Mouse (Mus musculus): ENCODE measurements around the gene Cars. TPM values are rescaled to one million over a fixed set of nuclear protein-coding genes. Genes with fewer than 3 reads are reported as not detected.
A peak's percentile ranks its signal among the peaks of the same experiment; 100 is the strongest.

Cars gene
- polyA plus RNA-seq, 1 experiment from 2014 or later, result 56.6 TPM

- Histone ChIP-seq H3K4me3 (ENCODE audit: low read length) (no peak overlapping the region), H3K9me3 (ENCODE audit: control insufficient read depth, low read length) (no peaks in the 10 kb centered on the region), H3K27me3 (ENCODE audit: control insufficient read depth, insufficient read depth, low read depth, low read length) (no peaks in the 10 kb centered on the region), H3K27ac (ENCODE audit: low read length) (no peak overlapping the region), H3K4me2 (ENCODE audit: low read depth, low read length) (no peak overlapping the region), H3K4me1 (replicated peaks; ENCODE audit: control insufficient read depth, insufficient read depth, low read length) (peaks cover 10% of the 10 kb centered on the region), H3K9ac (ENCODE audit: low read length) (no peak overlapping the region), H3K36me3 (ENCODE audit: control insufficient read depth, insufficient read depth, low read length) (peaks cover 4% of the 10 kb centered on the region; the same call in 1 of the 2 replicates)
- 65% methylated on average over 5 of the region's 5 CpGs for WGBS
- ATAC-seq (ENCODE audit: low read depth), result no peak
These were observed 5.0 kb downstream of the Cars start for GRCm38 (mm10) chr7:143594865-143595264.

- 82% methylated on average over 10 of the region's 10 CpGs for WGBS
- H3K4me1 ChIP-seq (replicated peaks; ENCODE audit: control insufficient read depth, insufficient read depth, low read length), result no peaks in the 10 kb centered on the region
- H3K9me3 ChIP-seq (ENCODE audit: control insufficient read depth, low read length), result no peaks in the 10 kb centered on the region
- H3K36me3 ChIP-seq (ENCODE audit: control insufficient read depth, insufficient read depth, low read length), result peaks cover 5% of the 10 kb centered on the region; the same call in 1 of the 2 replicates
- ATAC-seq (ENCODE audit: low read depth), result no peak
- no peak overlapping the region for H3K9ac ChIP-seq (ENCODE audit: low read length)
- H3K27ac ChIP-seq (ENCODE audit: low read length), result no peak overlapping the region
- H3K27me3 ChIP-seq (ENCODE audit: control insufficient read depth, insufficient read depth, low read depth, low read length), result no peaks in the 10 kb centered on the region
- no peak overlapping the region for H3K4me2 ChIP-seq (ENCODE audit: low read depth, low read length)
- H3K4me3 ChIP-seq (ENCODE audit: low read length), result no peak overlapping the region
These were observed 7.6 kb downstream of the Cars start for GRCm38 (mm10) chr7:143592255-143592654.

GRCm38 (mm10) chr7:143588006-143588405 lies 11.9 kb downstream of the Cars start:
- Histone ChIP-seq H3K9ac (ENCODE audit: low read length) (no peak overlapping the region), H3K36me3 (ENCODE audit: control insufficient read depth, insufficient read depth, low read length) (peaks cover 18% of the 10 kb centered on the region), H3K4me3 (ENCODE audit: low read length) (no peak overlapping the region), H3K27ac (ENCODE audit: low read length) (no peak overlapping the region), H3K4me1 (replicated peaks; ENCODE audit: control insufficient read depth, insufficient read depth, low read length) (no peaks in the 10 kb centered on the region), H3K4me2 (ENCODE audit: low read depth, low read length) (no peak overlapping the region), H3K27me3 (ENCODE audit: control insufficient read depth, insufficient read depth, low read depth, low read length) (no peaks in the 10 kb centered on the region), H3K9me3 (ENCODE audit: control insufficient read depth, low read length) (no peaks in the 10 kb centered on the region)
- no peak for ATAC-seq (ENCODE audit: low read depth)
- WGBS, result 91% methylated on average over 4 of the region's 4 CpGs

- Histone ChIP-seq H3K4me3 (ENCODE audit: low read length) (no peak overlapping the region), H3K27ac (ENCODE audit: low read length) (no peak overlapping the region), H3K36me3 (ENCODE audit: control insufficient read depth, insufficient read depth, low read length) (peaks cover 18% of the 10 kb centered on the region), H3K4me1 (replicated peaks; ENCODE audit: control insufficient read depth, insufficient read depth, low read length) (no peaks in the 10 kb centered on the region), H3K4me2 (ENCODE audit: low read depth, low read length) (no peak overlapping the region), H3K9ac (ENCODE audit: low read length) (no peak overlapping the region), H3K27me3 (ENCODE audit: control insufficient read depth, insufficient read depth, low read depth, low read length) (no peaks in the 10 kb centered on the region), H3K9me3 (ENCODE audit: control insufficient read depth, low read length) (no peaks in the 10 kb centered on the region)
- ATAC-seq (ENCODE audit: low read depth), result no peak
- 83% methylated on average over 5 of the region's 5 CpGs for WGBS
These were observed 12.3 kb downstream of the Cars start for GRCm38 (mm10) chr7:143587586-143587985.

DNA sequence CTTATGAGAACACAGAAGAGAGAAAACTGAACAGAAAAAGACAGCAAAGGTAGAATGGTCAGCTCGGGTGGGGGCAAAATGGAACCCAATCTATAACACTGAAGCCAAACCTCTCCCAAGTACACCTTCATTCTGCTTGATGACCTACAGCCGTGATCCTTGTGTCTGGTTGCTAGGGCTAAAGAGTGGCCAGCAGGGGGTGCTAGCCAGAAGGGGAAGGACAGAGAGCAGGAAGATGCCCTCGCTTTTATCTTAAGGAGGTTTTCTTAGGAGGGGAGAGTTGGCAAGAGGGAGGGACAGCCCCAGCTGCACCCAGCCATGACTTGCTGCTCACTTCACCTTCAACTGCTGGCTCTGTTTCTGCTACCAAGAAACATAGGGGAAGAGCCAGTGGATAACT lies 15.9 kb downstream of the Cars start:
- Histone ChIP-seq H3K36me3 (ENCODE audit: control insufficient read depth, insufficient read depth, low read length) (peaks cover 23% of the 10 kb centered on the region), H3K27me3 (ENCODE audit: control insufficient read depth, insufficient read depth, low read depth, low read length) (no peaks in the 10 kb centered on the region), H3K9me3 (ENCODE audit: control insufficient read depth, low read length) (no peaks in the 10 kb centered on the region), H3K27ac (ENCODE audit: low read length) (no peak overlapping the region), H3K4me2 (ENCODE audit: low read depth, low read length) (no peak overlapping the region), H3K9ac (ENCODE audit: low read length) (no peak overlapping the region), H3K4me3 (ENCODE audit: low read length) (no peak overlapping the region), H3K4me1 (replicated peaks; ENCODE audit: control insufficient read depth, insufficient read depth, low read length) (no peaks in the 10 kb centered on the region)
- ATAC-seq (ENCODE audit: low read depth), result peak; percentile 34; the same call in 1 of the 2 replicates
- 32% methylated on average over 3 of the region's 3 CpGs for WGBS

- ATAC-seq (ENCODE audit: low read depth), result no peak
- H3K27ac ChIP-seq (ENCODE audit: low read length), result no peak overlapping the region
- H3K9ac ChIP-seq (ENCODE audit: low read length), result no peak overlapping the region
- no peaks in the 10 kb centered on the region for H3K27me3 ChIP-seq (ENCODE audit: control insufficient read depth, insufficient read depth, low read depth, low read length)
- H3K4me2 ChIP-seq (ENCODE audit: low read depth, low read length), result no peak overlapping the region
- peaks cover 23% of the 10 kb centered on the region for H3K36me3 ChIP-seq (ENCODE audit: control insufficient read depth, insufficient read depth, low read length)
- H3K4me1 ChIP-seq (replicated peaks; ENCODE audit: control insufficient read depth, insufficient read depth, low read length), result no peaks in the 10 kb centered on the region
- H3K9me3 ChIP-seq (ENCODE audit: control insufficient read depth, low read length), result no peaks in the 10 kb centered on the region
- no peak overlapping the region for H3K4me3 ChIP-seq (ENCODE audit: low read length)
- WGBS, result 89% methylated on average over 5 of the region's 5 CpGs
These were observed 16.9 kb downstream of the Cars start for GRCm38 (mm10) chr7:143583025-143583424.

GRCm38 (mm10) chr7:143575751-143576150 lies 24.1 kb downstream of the Cars start:
- H3K9me3 ChIP-seq (ENCODE audit: control insufficient read depth, low read length), result no peaks in the 10 kb centered on the region
- 94% methylated on average over 11 of the region's 11 CpGs for WGBS
- no peaks in the 10 kb centered on the region for H3K4me1 ChIP-seq (replicated peaks; ENCODE audit: control insufficient read depth, insufficient read depth, low read length)
- no peak overlapping the region for H3K9ac ChIP-seq (ENCODE audit: low read length)
- H3K4me2 ChIP-seq (ENCODE audit: low read depth, low read length), result no peak overlapping the region
- no peaks in the 10 kb centered on the region for H3K27me3 ChIP-seq (ENCODE audit: control insufficient read depth, insufficient read depth, low read depth, low read length)
- peaks cover 50% of the 10 kb centered on the region for H3K36me3 ChIP-seq (ENCODE audit: control insufficient read depth, insufficient read depth, low read length)
- no peak overlapping the region for H3K4me3 ChIP-seq (ENCODE audit: low read length)
- no peak overlapping the region for H3K27ac ChIP-seq (ENCODE audit: low read length)
- ATAC-seq (ENCODE audit: low read depth), result no peak

DNA sequence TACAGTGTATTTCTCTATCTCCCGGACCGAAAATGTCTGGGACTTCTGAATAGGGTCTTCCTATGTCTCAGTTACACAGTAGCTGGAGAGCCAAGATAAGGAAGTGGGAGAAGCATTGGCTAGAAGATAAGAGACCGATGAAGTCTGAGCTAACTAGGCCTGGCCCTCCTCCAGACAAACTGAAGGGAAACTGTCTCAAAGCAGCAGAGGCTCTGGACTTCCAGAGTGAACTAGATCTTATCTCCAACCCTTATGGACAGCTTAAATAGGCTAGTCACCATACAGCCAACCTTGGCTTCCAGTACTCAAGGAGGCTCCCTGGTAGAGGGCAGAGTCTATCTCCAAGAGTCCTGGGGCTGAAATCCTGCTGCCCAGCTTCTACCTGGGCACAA lies 34.2 kb downstream of the Cars start:
- WGBS, result 90% methylated on average over 3 of the region's 3 CpGs

GRCm38 (mm10) chr7:143565015-143565647 lies 34.8 kb downstream of the Cars start:
- Histone ChIP-seq H3K4me2 (ENCODE audit: low read depth, low read length) (no peak overlapping the region), H3K4me1 (replicated peaks; ENCODE audit: control insufficient read depth, insufficient read depth, low read length) (no peaks in the 10 kb centered on the region), H3K27ac (ENCODE audit: low read length) (no peak overlapping the region), H3K36me3 (ENCODE audit: control insufficient read depth, insufficient read depth, low read length) (peaks cover 39% of the 10 kb centered on the region), H3K9ac (ENCODE audit: low read length) (no peak overlapping the region), H3K27me3 (ENCODE audit: control insufficient read depth, insufficient read depth, low read depth, low read length) (no peaks in the 10 kb centered on the region), H3K4me3 (ENCODE audit: low read length) (no peak overlapping the region), H3K9me3 (ENCODE audit: control insufficient read depth, low read length) (no peaks in the 10 kb centered on the region)
- WGBS, result 90% methylated on average over 6 of the region's 6 CpGs
- no peak for ATAC-seq (ENCODE audit: low read depth)

More for the DNA sequence above, 34.2 kb downstream of the Cars start:
- H3K9ac ChIP-seq (ENCODE audit: low read length), result no peak overlapping the region
- no peaks in the 10 kb centered on the region for H3K4me1 ChIP-seq (replicated peaks; ENCODE audit: control insufficient read depth, insufficient read depth, low read length)
- no peak overlapping the region for H3K4me3 ChIP-seq (ENCODE audit: low read length)
- no peak overlapping the region for H3K27ac ChIP-seq (ENCODE audit: low read length)
- no peaks in the 10 kb centered on the region for H3K27me3 ChIP-seq (ENCODE audit: control insufficient read depth, insufficient read depth, low read depth, low read length)
- H3K36me3 ChIP-seq (ENCODE audit: control insufficient read depth, insufficient read depth, low read length), result peaks cover 43% of the 10 kb centered on the region
- H3K9me3 ChIP-seq (ENCODE audit: control insufficient read depth, low read length), result no peaks in the 10 kb centered on the region
- H3K4me2 ChIP-seq (ENCODE audit: low read depth, low read length), result no peak overlapping the region
- ATAC-seq (ENCODE audit: low read depth), result no peak

DNA sequence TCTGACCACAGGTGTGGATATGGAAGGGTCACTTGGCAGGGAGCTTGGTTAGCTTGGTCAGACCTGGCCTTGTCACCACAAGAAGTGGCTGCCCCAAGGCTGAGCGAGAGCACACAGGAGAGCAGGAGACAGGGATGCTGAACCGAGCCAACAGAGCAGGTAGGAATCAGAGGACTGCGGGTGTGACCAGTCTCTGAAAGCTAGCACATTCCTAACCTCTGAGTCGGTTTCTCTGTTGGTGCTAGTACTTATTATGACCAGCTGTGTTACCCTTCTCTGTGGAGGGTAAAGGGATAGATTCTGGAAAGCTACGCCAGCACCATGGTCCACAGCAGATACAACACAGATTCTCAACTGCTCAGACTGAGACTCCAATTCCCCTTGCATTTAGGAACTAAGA lies 36.1 kb downstream of the Cars start:
- H3K9ac ChIP-seq (ENCODE audit: low read length), result no peak overlapping the region
- no peak overlapping the region for H3K27ac ChIP-seq (ENCODE audit: low read length)
- H3K9me3 ChIP-seq (ENCODE audit: control insufficient read depth, low read length), result no peaks in the 10 kb centered on the region
- ATAC-seq (ENCODE audit: low read depth), result no peak
- H3K4me3 ChIP-seq (ENCODE audit: low read length), result no peak overlapping the region
- no peaks in the 10 kb centered on the region for H3K4me1 ChIP-seq (replicated peaks; ENCODE audit: control insufficient read depth, insufficient read depth, low read length)
- H3K4me2 ChIP-seq (ENCODE audit: low read depth, low read length), result no peak overlapping the region
- no peaks in the 10 kb centered on the region for H3K27me3 ChIP-seq (ENCODE audit: control insufficient read depth, insufficient read depth, low read depth, low read length)
- H3K36me3 ChIP-seq (ENCODE audit: control insufficient read depth, insufficient read depth, low read length), result peaks cover 37% of the 10 kb centered on the region
- WGBS, result 83% methylated on average over 5 of the region's 5 CpGs

Data from lung, embryonic 16.5 days (tissue).